Mouse (Mus musculus): ENCODE data around the gene D16Ertd472e. TPM values are rescaled to one million over a fixed set of nuclear protein-coding genes. Genes with fewer than 3 reads are reported as not detected.
A peak's percentile ranks its signal among the peaks of the same experiment; 100 is the strongest.

The D16Ertd472e gene
- total and polyA plus RNA-seq, 2 experiments from 2014 or later, result 6.1 to 6.3 TPM

DNA sequence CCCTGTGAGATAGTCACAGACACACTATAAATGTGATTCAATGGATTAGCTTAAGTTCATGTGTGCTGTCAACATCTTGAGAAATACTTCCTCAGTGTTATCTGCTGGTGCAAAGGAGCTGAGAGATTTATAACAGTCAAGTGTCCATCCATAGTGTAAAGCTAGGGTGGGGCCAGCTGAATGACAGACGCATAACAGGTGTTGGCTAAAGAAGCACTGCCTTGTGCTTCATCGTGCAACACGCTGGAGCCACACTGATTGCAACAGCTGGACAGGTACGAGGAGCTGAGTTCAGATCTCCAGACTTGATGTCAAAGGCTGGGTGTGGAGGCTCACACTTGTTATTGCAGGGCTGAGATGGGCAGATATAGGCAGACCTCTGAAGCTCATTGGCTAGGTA lies 7.5 kb upstream of the D16Ertd472e start:
- H3K9me3 ChIP-seq (ENCODE audit: low read length), result no peaks in the 10 kb centered on the region
- no peak for ATAC-seq
- no peak overlapping the region for H3K9ac ChIP-seq (replicated peaks; ENCODE audit: low read length)
- 94% methylated on average over 4 of the region's 4 CpGs for WGBS
- no peaks in the 10 kb centered on the region for H3K27me3 ChIP-seq (ENCODE audit: insufficient read depth, low read length)
- H3K4me1 ChIP-seq (ENCODE audit: insufficient read depth, low read length), result no peaks in the 10 kb centered on the region
- DNase-seq (ENCODE audit: low spot score), result no peak
- no peak overlapping the region for H3K27ac ChIP-seq
- no peak overlapping the region for H3K4me2 ChIP-seq (ENCODE audit: low read depth, low read length)
- H3K4me3 ChIP-seq (ENCODE audit: low read length), result no peak overlapping the region
- no peak for TF ChIP-seq CTCF (IDR thresholded peaks at IDR 0.05; ENCODE audit: low read depth)
- H3K36me3 ChIP-seq (ENCODE audit: insufficient read depth, low read length), result no peaks in the 10 kb centered on the region

DNA sequence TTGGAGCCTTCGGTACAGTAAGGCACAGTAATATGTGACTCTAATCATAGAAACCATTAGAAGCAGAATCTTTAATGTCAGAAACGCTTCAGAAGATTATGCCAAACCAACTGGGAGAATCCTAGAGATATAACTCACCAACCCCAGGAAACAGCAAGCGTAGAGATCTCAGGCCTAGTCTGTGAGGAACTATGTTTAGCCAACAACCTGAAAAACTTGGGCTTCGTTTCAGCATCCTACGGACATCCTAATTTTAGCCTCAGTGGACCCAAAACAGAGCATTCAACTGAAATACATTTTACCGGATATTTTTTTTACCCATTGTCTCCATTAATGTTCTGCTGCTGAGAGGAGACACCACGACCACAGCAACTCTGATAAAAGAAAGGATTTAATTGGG lies 3.9 kb upstream of the D16Ertd472e start:
- ATAC-seq, result no peak
- H3K4me1 ChIP-seq (ENCODE audit: insufficient read depth, low read length), result no peaks in the 10 kb centered on the region; the same call in 1 of the 2 replicates
- WGBS, result 92% methylated on average over 7 of the region's 7 CpGs

DNA sequence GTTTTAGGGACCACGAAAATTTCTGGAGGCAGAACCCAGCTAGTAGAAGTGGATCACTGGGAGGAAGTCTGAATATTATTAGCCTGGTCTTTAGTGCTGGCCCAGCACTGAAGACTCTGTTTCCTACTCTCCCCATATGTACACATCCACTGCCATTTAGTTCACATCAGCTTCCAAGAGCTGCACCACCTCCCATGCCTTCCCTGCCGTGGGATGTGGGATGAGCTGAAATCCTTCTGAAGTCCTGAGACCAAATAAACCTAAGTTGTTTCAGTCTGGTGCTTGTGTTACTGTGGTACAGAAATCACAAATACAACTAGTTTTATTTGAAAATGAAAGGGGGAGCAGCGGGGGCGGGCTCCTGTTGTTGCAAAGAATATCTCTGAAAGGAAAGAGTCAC lies 2.9 kb upstream of the D16Ertd472e start:
- WGBS, result 87% methylated on average over 4 of the region's 4 CpGs
- no peak overlapping the region for H3K4me2 ChIP-seq (ENCODE audit: low read depth, low read length)
- H3K27ac ChIP-seq, result no peak overlapping the region
- peaks cover under 1% of the 10 kb centered on the region for H3K4me1 ChIP-seq (ENCODE audit: insufficient read depth, low read length)
- no peak overlapping the region for H3K9ac ChIP-seq (replicated peaks; ENCODE audit: low read length)
- no peaks in the 10 kb centered on the region for H3K27me3 ChIP-seq (ENCODE audit: insufficient read depth, low read length)
- ATAC-seq (no peak), DNase-seq (ENCODE audit: low spot score) (no peak)
- no peak overlapping the region for H3K4me3 ChIP-seq (ENCODE audit: low read length)
- no peaks in the 10 kb centered on the region for H3K36me3 ChIP-seq (ENCODE audit: insufficient read depth, low read length)
- TF ChIP-seq CTCF (IDR thresholded peaks at IDR 0.05; ENCODE audit: low read depth), result no peak
- no peaks in the 10 kb centered on the region for H3K9me3 ChIP-seq (ENCODE audit: low read length)

More for the DNA sequence above, 3.9 kb upstream of the D16Ertd472e start:
- H3K36me3 ChIP-seq (ENCODE audit: insufficient read depth, low read length), result no peaks in the 10 kb centered on the region
- no peak overlapping the region for H3K27ac ChIP-seq
- H3K4me2 ChIP-seq (ENCODE audit: low read depth, low read length), result no peak overlapping the region
- H3K27me3 ChIP-seq (ENCODE audit: insufficient read depth, low read length), result no peaks in the 10 kb centered on the region
- TF ChIP-seq CTCF (IDR thresholded peaks at IDR 0.05; ENCODE audit: low read depth), result no peak
- DNase-seq (ENCODE audit: low spot score), result no peak
- H3K9me3 ChIP-seq (ENCODE audit: low read length), result no peaks in the 10 kb centered on the region
- H3K9ac ChIP-seq (replicated peaks; ENCODE audit: low read length), result no peak overlapping the region
- H3K4me3 ChIP-seq (ENCODE audit: low read length), result no peak overlapping the region

DNA sequence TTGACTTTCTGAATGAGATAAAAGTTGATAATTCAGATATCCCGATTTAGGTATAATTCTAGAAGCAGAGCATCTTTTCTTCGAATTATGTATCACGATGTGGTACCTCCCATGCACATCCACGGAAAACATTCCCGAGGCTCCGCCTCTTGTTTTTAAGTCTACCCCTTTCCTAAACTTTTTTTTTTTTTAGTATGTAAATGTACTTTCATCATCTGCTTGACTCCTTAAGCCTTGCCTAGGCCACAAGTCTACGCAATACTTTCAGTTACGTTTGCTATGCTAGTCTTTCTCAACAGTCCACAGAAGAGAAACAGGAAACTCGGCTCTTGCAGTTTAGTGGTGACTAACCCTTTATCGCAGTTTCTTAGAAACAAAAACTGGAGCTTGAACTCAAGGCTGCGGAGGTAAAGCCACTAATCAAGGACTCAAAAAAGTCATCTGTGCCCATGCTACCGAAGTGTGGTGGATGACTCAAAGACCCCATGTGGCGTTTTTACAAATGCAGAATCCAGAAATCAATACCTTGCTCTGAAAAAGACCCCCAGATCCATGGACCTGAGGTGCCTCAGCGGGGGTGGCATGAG lies 670 bp upstream of the D16Ertd472e start:
- DNase-seq (ENCODE audit: low spot score), result peak; percentile 29
- Histone ChIP-seq H3K4me1 (ENCODE audit: insufficient read depth, low read length) (peaks cover 5% of the 10 kb centered on the region), H3K27ac (peak overlapping the region; percentile 64; the same call in 1 of the 2 replicates)

DNA sequence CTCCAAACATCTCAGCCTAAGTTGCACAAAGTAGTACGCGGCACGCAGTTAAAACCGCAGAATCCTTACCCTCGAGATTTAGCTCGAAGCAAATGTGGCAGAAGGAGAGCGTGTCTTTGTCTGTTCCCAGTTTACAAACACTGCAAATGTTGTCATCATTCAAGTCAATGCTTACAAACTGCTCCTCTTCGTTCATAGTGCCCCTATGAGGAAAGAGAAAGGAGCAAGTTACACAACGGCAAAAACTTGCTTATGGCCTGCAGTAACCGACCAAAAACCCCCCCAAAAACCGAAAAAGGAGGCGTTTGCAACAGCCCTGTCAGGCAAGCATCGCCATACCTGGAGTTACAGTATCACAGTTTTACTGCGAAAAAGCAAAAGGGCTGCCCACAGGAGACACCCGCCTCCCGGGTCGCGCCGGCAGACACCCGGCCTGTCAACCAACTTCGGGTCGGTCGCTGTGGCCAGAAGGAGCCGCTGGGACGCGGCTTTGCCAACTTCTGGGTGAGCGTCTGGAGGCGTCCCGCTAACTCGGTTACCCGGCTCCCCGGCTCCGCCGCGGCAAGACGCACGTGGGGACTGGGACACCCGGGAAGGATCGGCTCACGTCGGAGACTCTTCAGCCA lies 543 bp downstream of the D16Ertd472e start:
- Histone ChIP-seq H3K9me3 (ENCODE audit: low read length) (no peaks in the 10 kb centered on the region), H3K4me1 (ENCODE audit: insufficient read depth, low read length) (peaks cover 5% of the 10 kb centered on the region), H3K36me3 (ENCODE audit: insufficient read depth, low read length) (no peaks in the 10 kb centered on the region), H3K9ac (replicated peaks; ENCODE audit: low read length) (peak overlapping the region; percentile 67), H3K4me3 (ENCODE audit: low read length) (peak overlapping the region; percentile 80), H3K27me3 (ENCODE audit: insufficient read depth, low read length) (no peaks in the 10 kb centered on the region), H3K4me2 (ENCODE audit: low read depth, low read length) (peak overlapping the region; percentile 81), H3K27ac (peak overlapping the region; percentile 64)
- peak; percentile 78 for ATAC-seq
- peak; percentile 74 for DNase-seq (ENCODE audit: low spot score)
- TF ChIP-seq CTCF (IDR thresholded peaks at IDR 0.05; ENCODE audit: low read depth), result no peak; the same call in 1 of the 2 replicates
- under 1% methylated on average over 38 of the region's 41 CpGs for WGBS

More for the DNA sequence above, 670 bp upstream of the D16Ertd472e start:
- Histone ChIP-seq H3K4me2 (ENCODE audit: low read depth, low read length) (peak overlapping the region; percentile 81), H3K4me3 (ENCODE audit: low read length) (peak overlapping the region; percentile 80), H3K9ac (replicated peaks; ENCODE audit: low read length) (peak overlapping the region; percentile 67; the same call in 1 of the 2 replicates), H3K9me3 (ENCODE audit: low read length) (no peaks in the 10 kb centered on the region), H3K27me3 (ENCODE audit: insufficient read depth, low read length) (no peaks in the 10 kb centered on the region), H3K36me3 (ENCODE audit: insufficient read depth, low read length) (no peaks in the 10 kb centered on the region)
- WGBS, result 18% methylated on average over 14 of the region's 14 CpGs
- peak; percentile 3 for ATAC-seq
- TF ChIP-seq CTCF (IDR thresholded peaks at IDR 0.05; ENCODE audit: low read depth), result no peak

DNA sequence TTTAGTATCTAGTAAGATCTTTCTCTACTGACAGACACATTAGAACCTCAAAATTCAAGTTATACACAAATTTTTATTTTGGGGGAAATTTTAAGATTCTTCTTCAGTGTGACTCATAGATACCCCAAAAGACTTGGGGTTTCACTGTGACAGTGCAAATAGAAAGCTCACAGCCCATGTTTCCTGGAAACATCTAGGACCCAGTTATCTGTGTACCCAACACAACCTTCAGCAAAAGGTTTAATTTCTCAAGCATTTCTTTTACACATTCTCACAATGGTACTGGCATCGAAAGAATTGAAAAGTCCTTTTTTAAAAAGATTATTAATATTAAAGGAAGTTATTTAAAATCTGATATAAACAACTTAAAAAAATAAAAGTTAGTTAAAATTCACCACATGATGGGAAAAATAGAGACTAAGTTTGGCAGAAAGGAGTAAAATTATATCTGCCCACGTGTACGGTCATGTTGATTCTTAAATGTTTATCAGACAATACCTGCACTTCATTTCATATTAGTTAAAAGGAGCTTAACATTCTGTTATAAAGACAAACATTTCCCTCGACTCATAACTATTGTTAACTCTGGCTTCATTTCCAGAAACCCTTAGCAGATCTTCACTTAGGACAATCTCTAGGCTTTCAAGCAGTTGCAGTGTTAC lies 1.2 kb downstream of the D16Ertd472e start:
- no peak for ATAC-seq
- peak overlapping the region; percentile 80 for H3K4me3 ChIP-seq (ENCODE audit: low read length)

More for the DNA sequence above, 1.2 kb downstream of the D16Ertd472e start:
- H3K36me3 ChIP-seq (ENCODE audit: insufficient read depth, low read length), result no peaks in the 10 kb centered on the region
- peak overlapping the region; percentile 67 for H3K9ac ChIP-seq (replicated peaks; ENCODE audit: low read length)
- WGBS, result 38% methylated on average over 4 of the region's 4 CpGs
- TF ChIP-seq CTCF (IDR thresholded peaks at IDR 0.05; ENCODE audit: low read depth), result no peak
- peak overlapping the region; percentile 64; the same call in 1 of the 2 replicates for H3K27ac ChIP-seq
- H3K4me2 ChIP-seq (ENCODE audit: low read depth, low read length), result peak overlapping the region; percentile 81
- H3K27me3 ChIP-seq (ENCODE audit: insufficient read depth, low read length), result no peaks in the 10 kb centered on the region
- H3K9me3 ChIP-seq (ENCODE audit: low read length), result no peaks in the 10 kb centered on the region
- H3K4me1 ChIP-seq (ENCODE audit: insufficient read depth, low read length), result peaks cover 5% of the 10 kb centered on the region
- no peak for DNase-seq (ENCODE audit: low spot score)

All from hindbrain, postnatal 0 days (tissue).